Mouse (Mus musculus): ENCODE results near the gene Zfp579.
A peak's percentile ranks its signal among the peaks of the same experiment; 100 is the strongest.
"Not testable (repeated sequence)": the region's sequence is repeated elsewhere in the genome, so short reads cannot be mapped to it uniquely, and the experiment has no call there.

The Zfp579 gene

GRCm38 (mm10) chr7:4996003-4996895 is at the start of gene Zfp579:
TSS of gene Zfp579 (minus strand) at chr7:4996158.
- DNase-seq (ENCODE audit: extremely low read depth, low read depth, low spot score): no peak

GRCm38 (mm10) chr7:5044981-5045380 is 49.0 kb upstream of the Zfp579 start:
- DNase-seq (ENCODE audit: extremely low read depth, low read depth, low spot score): no peak

- DNase-seq (ENCODE audit: extremely low read depth, low read depth, low spot score): no peak
These were observed 43.0 kb upstream of the Zfp579 start for GRCm38 (mm10) chr7:5038940-5039339.

GRCm38 (mm10) chr7:5038109-5038732 is 42.3 kb upstream of the Zfp579 start, which contains the start of gene Zfp784:
TSS of gene Zfp784 (minus strand) at chr7:5038446.
- DNase-seq (ENCODE audit: extremely low read depth, low read depth, low spot score): peak; percentile 42

- DNase-seq (ENCODE audit: extremely low read depth, low read depth, low spot score): no peak
These were observed 41.5 kb upstream of the Zfp579 start for GRCm38 (mm10) chr7:5037467-5037866.

GRCm38 (mm10) chr7:5037026-5037425 is 41.1 kb upstream of the Zfp579 start:
- DNase-seq (ENCODE audit: extremely low read depth, low read depth, low spot score): no peak

- no peak for DNase-seq (ENCODE audit: extremely low read depth, low read depth, low spot score)
These were observed 40.2 kb upstream of the Zfp579 start for GRCm38 (mm10) chr7:5036136-5036535.

GRCm38 (mm10) chr7:5035628-5036027 is 39.7 kb upstream of the Zfp579 start:
- no peak for DNase-seq (ENCODE audit: extremely low read depth, low read depth, low spot score)

GRCm38 (mm10) chr7:5033818-5034217 is 37.9 kb upstream of the Zfp579 start, which contains the start of gene 4632433K11Rik:
TSS of gene 4632433K11Rik (plus strand) at chr7:5034118.
- no peak for DNase-seq (ENCODE audit: extremely low read depth, low read depth, low spot score)

GRCm38 (mm10) chr7:5031496-5031895 is 35.5 kb upstream of the Zfp579 start:
- no peak for DNase-seq (ENCODE audit: extremely low read depth, low read depth, low spot score)

GRCm38 (mm10) chr7:5030554-5031275 is 34.8 kb upstream of the Zfp579 start:
- no peak for DNase-seq (ENCODE audit: extremely low read depth, low read depth, low spot score)

- DNase-seq (ENCODE audit: extremely low read depth, low read depth, low spot score): no peak
These were observed 34.0 kb upstream of the Zfp579 start for GRCm38 (mm10) chr7:5029946-5030345.

GRCm38 (mm10) chr7:5029543-5029942 is 33.6 kb upstream of the Zfp579 start:
- no peak for DNase-seq (ENCODE audit: extremely low read depth, low read depth, low spot score)

GRCm38 (mm10) chr7:5021197-5021596 is 25.2 kb upstream of the Zfp579 start:
- no peak for DNase-seq (ENCODE audit: extremely low read depth, low read depth, low spot score)

- no peak for DNase-seq (ENCODE audit: extremely low read depth, low read depth, low spot score)
These were observed 24.7 kb upstream of the Zfp579 start for GRCm38 (mm10) chr7:5020685-5021084.

- peak; percentile 74 for DNase-seq (ENCODE audit: extremely low read depth, low read depth, low spot score)
These were observed 24.2 kb upstream of the Zfp579 start, which contains the start of the genes Zfp865 and Ccdc106 for GRCm38 (mm10) chr7:5020000-5020681. TSS of gene Zfp865 (plus strand) at chr7:5020376. TSS of gene Ccdc106 (plus strand) at chr7:5020553.

GRCm38 (mm10) chr7:5019576-5019975 is 23.6 kb upstream of the Zfp579 start:
- DNase-seq (ENCODE audit: extremely low read depth, low read depth, low spot score): not testable (repeated sequence)

- DNase-seq (ENCODE audit: extremely low read depth, low read depth, low spot score): no peak
These were observed 22.0 kb upstream of the Zfp579 start for GRCm38 (mm10) chr7:5017931-5018330.

GRCm38 (mm10) chr7:5017352-5017751 is 21.4 kb upstream of the Zfp579 start:
- no peak for DNase-seq (ENCODE audit: extremely low read depth, low read depth, low spot score)

- no peak for DNase-seq (ENCODE audit: extremely low read depth, low read depth, low spot score)
These were observed 21.0 kb upstream of the Zfp579 start for GRCm38 (mm10) chr7:5016920-5017319.

- no peak for DNase-seq (ENCODE audit: extremely low read depth, low read depth, low spot score)
These were observed 20.1 kb upstream of the Zfp579 start for GRCm38 (mm10) chr7:5016057-5016456.
